Mouse (Mus musculus) hindbrain, embryonic 10.5 days (tissue): ENCODE data around the gene Zc3hav1. TPM values are rescaled to one million over a fixed set of nuclear protein-coding genes. Genes with fewer than 3 reads are reported as not detected.

Experiments used
- DNase-seq: peaks from one replicate; pipeline ENCODE4 v3.0.0-alpha.2; 2017; ENCODE audit warnings: low spot score
- H3K27ac ChIP-seq: fragments of 300-500 bp; sonication (generic); 2 replicates; pipeline ENCODE4 v1.5.1; 2016; ENCODE audit warnings: mild to moderate bottlenecking, moderate library complexity
- H3K27me3 ChIP-seq: fragments of 300-500 bp; sonication (generic); 2 replicates; pipeline ENCODE4 v1.6.1; 2016; ENCODE audit warnings: mild to moderate bottlenecking; ENCODE audit not compliant: poor library complexity, insufficient read depth, severe bottlenecking
- H3K36me3 ChIP-seq: fragments of 300-500 bp; sonication (generic); 2 replicates; pipeline ENCODE4 v1.6.1; 2016; ENCODE audit warnings: mild to moderate bottlenecking, moderate library complexity
- H3K4me1 ChIP-seq: fragments of 300-500 bp; sonication (generic); replicated peaks from 2 replicates; pipeline ENCODE4 v1.6.1; 2016; ENCODE audit warnings: mild to moderate bottlenecking
- H3K4me3 ChIP-seq: fragments of 300-500 bp; sonication (generic); 2 replicates; pipeline ENCODE4 v1.5.1; 2016; ENCODE audit warnings: mild to moderate bottlenecking, moderate library complexity
- H3K9me3 ChIP-seq: fragments of 300-500 bp; sonication (generic); 2 replicates; pipeline ENCODE4 v1.6.1; 2016; ENCODE audit warnings: mild to moderate bottlenecking, moderate library complexity
- WGBS: fragments of 180-500 bp; shearing (Covaris S2); methylation state at CpG from one replicate; pipeline ENCODE4 v1.1.7; 2016; 5-methylcytosine and 5-hydroxymethylcytosine counted together
- polyA plus RNA-seq: library from polyadenylated mRNA; unstranded; fragments of >200 nt; fragmentation: Nextera tagmentation; extraction: Ambion mirVana; gene quantifications from 2 replicates; pipeline ENCODE4 v1.2.1, GENCODE M21; 2016

Gene Zc3hav1
- polyA plus RNA-seq, 1 experiment from 2014 or later: 2.2 TPM

GRCm38 (mm10) chr6:38255794-38256193 is 98.6 kb downstream of the Zc3hav1 start:
- peaks cover 6% of the 10 kb centered on the region; the same call in 1 of the 2 replicates for H3K27me3 ChIP-seq
- WGBS: 67% methylated on average over 2 of the region's 2 CpGs

More at GRCm38 (mm10) chr6:38255794-38256193, 98.6 kb downstream of the Zc3hav1 start:
- H3K4me3 ChIP-seq: no peak overlapping the region
- H3K27ac ChIP-seq: no peak overlapping the region
- H3K36me3 ChIP-seq: no peaks in the 10 kb centered on the region
- peaks cover 28% of the 10 kb centered on the region for H3K4me1 ChIP-seq
- no peaks in the 10 kb centered on the region for H3K9me3 ChIP-seq
- DNase-seq: no peak

Other genes starting within 250 kb of the Zc3hav1 start
- not detected in 2 replicates for gene Tmem213, start 245.3 kb downstream of the Zc3hav1 start, polyA plus RNA-seq
- not detected in 2 replicates for gene Atp6v0a4, start 230.0 kb downstream of the Zc3hav1 start, polyA plus RNA-seq
- gene D630045J12Rik, start 100.6 kb downstream of the Zc3hav1 start, polyA plus RNA-seq: 6.9 and 8.4 TPM in 2 replicates
- 13.0 and 15.2 TPM in 2 replicates for gene Zc3hav1l, start 55.3 kb downstream of the Zc3hav1 start, polyA plus RNA-seq
- gene Ttc26, start 26.9 kb upstream of the Zc3hav1 start, polyA plus RNA-seq: 14.3 and 14.6 TPM in 2 replicates
- 15.4 and 16.6 TPM in 2 replicates for gene Ubn2, start 79.3 kb upstream of the Zc3hav1 start, polyA plus RNA-seq
- gene Fmc1, start 178.9 kb upstream of the Zc3hav1 start, polyA plus RNA-seq: 121 and 131 TPM in 2 replicates
- 32.7 and 36.5 TPM in 2 replicates for gene Luc7l2, start 196.7 kb upstream of the Zc3hav1 start, polyA plus RNA-seq